ENCODE assay signal across 10 mouse cellular contexts in the genomic region with DNA sequence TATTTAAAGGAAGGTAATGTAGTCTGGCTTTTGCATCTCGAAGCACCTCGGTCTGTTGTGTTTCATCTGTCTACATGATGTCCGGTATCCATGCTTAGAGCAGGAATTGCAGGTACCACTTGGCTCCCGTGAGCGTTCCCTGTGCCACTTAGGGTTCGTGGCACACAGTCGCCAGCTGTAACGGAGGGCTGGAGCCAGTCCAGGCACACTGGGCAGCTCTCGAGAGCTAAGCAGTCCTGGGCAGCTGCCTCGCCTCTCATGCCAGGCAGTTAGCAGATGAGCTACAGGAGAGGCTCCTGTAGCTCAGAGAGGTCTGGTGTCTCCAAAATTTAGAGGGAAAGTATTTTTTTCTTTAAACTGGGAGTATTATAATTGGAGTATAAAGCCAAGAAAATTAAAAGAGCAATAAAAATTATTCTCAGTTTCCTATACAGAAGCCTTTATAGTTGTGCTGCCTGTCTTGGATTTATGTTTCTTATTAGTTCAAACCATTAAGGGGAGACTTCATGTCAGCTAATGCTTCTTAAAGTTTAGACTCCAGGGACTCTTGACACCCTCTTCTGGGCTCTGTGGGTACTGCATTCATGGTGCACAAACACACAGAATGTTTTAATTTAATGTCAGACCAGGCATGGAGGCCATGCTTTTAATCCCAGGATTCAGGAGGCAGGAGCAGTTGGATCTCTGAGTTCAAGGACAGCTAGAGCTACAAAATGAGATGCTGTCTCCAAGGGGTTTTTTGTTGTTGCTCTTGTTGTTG. TPM values are rescaled to one million over a fixed set of nuclear protein-coding genes. Genes with fewer than 3 reads are reported as not detected.
A peak's percentile ranks its signal among the peaks of the same experiment; 100 is the strongest.
DNase-seq lines count a peak whose midpoint lies in the region; ATAC-seq and TF ChIP-seq lines count a peak whose summit lies in the region.
"Had no signal": no experiment of that assay in that cellular context is flagged by ENCODE, and none has a peak within 500 bp of the region (broad histone marks: within the 10 kb centered on the region; RNA-seq: fewer than 3 reads in every experiment).

No protein-coding gene starts in this region.

- H3K27me3 ChIP-seq in kidney, embryonic 14.5 days (ENCODE audit: control insufficient read depth, insufficient read depth, low read length) = no peaks in the 10 kb centered on the region
- H3K27me3 ChIP-seq in CH12.LX (replicated peaks) = no peaks in the 10 kb centered on the region
- H3K27me3 ChIP-seq: limb, embryonic 12.5 days had no signal

- dilution Hi-C loops in CH12.LX (cut with MboI; ENCODE audit: extremely low pct_ligation_motif_present, extremely low pct_unique_long_range_greater_than_20kb, low sequenced_read_pairs) = no loop called here

- H3K4me1 ChIP-seq in kidney, embryonic 14.5 days (ENCODE audit: control insufficient read depth, insufficient read depth, low read length) = peaks cover 9% of the 10 kb centered on the region
- no peaks in the 10 kb centered on the region for H3K4me1 ChIP-seq in CH12.LX (ENCODE audit: control insufficient read depth in 1 of 2, insufficient read depth in 2 of 2)
- H3K4me1 ChIP-seq: limb, embryonic 12.5 days had no signal

- in situ Hi-C loops in CH12.LX (cut with MboI; ENCODE audit: low pct_ligation_motif_present, low pct_unique_long_range_greater_than_20kb, low sequenced_read_pairs) = no loop called here

- H3K36me3 ChIP-seq in kidney, embryonic 14.5 days (ENCODE audit: control insufficient read depth, insufficient read depth, low read length) = peaks cover 88% of the 10 kb centered on the region
- H3K36me3 ChIP-seq in CH12.LX (replicated peaks in 1 of 2; ENCODE audit: control insufficient read depth in 1 of 2, insufficient read depth in 1 of 2, low read length in 1 of 2) = peaks cover 83 to 100% of the 10 kb centered on the region in 2 experiments

- H3K4me3 ChIP-seq in kidney, embryonic 14.5 days (ENCODE audit: low read length) = no peak overlapping the region
- H3K4me3 ChIP-seq in CH12.LX (replicated peaks in 1 of 3; ENCODE audit: low read depth in 2 of 3, low read length in 2 of 3, poor library complexity in 1 of 3) = no peak overlapping the region
- H3K4me3 ChIP-seq: limb, embryonic 12.5 days had no signal

- peak; percentile 43 for TF ChIP-seq RAD21 in CH12.LX (IDR thresholded peaks at IDR 0.05; ENCODE audit: low read depth, low read length)

- TF ChIP-seq EP300 in CH12.LX (IDR thresholded peaks at IDR 0.05; ENCODE audit: low read length) = no peak

- H3K9ac ChIP-seq in kidney, embryonic 14.5 days (ENCODE audit: low read depth, low read length) = no peak overlapping the region
- H3K9ac ChIP-seq in CH12.LX (ENCODE audit: insufficient read depth, low read depth) = no peak overlapping the region
- H3K9ac ChIP-seq: limb, embryonic 12.5 days had no signal

- no peak overlapping the region for H3K4me2 ChIP-seq in kidney, embryonic 14.5 days (replicated peaks; ENCODE audit: low read depth, low read length)
- H3K4me2 ChIP-seq in CH12.LX (ENCODE audit: insufficient read depth, low read depth, poor library complexity, severe bottlenecking) = no peak overlapping the region
- H3K4me2 ChIP-seq: limb, embryonic 12.5 days had no signal

- DNase-seq in kidney, postnatal 10 days = peak; percentile 64
- peak; percentile 68 for DNase-seq in CH12.LX (ENCODE audit: extremely low read depth)
- peak; percentile 89 for DNase-seq in R1 (ENCODE audit: low read depth, low spot score)
- DNase-seq in hindlimb bud, embryonic 11.5 days (ENCODE audit: extremely low spot score, low read depth, low spot score) = peak; percentile 41
- peak; percentile 68 to 84 for DNase-seq in spleen, postnatal 10 days (ENCODE audit: low spot score in 2 of 2)
- no peak for DNase-seq in urinary bladder, adult 2 months (ENCODE audit: low spot score)
- DNase-seq in cerebellum, adult 11 months = no peak

- no peak for TF ChIP-seq POLR2A in CH12.LX (IDR thresholded peaks at IDR 0.05; ENCODE audit: low read depth, low read length)

- H3K79me2 ChIP-seq in CH12.LX (replicated peaks; ENCODE audit: control insufficient read depth, extremely low read depth, insufficient read depth, poor library complexity, severe bottlenecking) = peaks cover 8% of the 10 kb centered on the region

- 96% methylated on average over 10 of the region's 10 CpGs for WGBS in kidney, embryonic 14.5 days

- H3K9me3 ChIP-seq in kidney, embryonic 14.5 days (ENCODE audit: control insufficient read depth, low read length) = no peaks in the 10 kb centered on the region
- peaks cover 9% of the 10 kb centered on the region for H3K9me3 ChIP-seq in CH12.LX (replicated peaks; ENCODE audit: low read length)

- H3K27ac ChIP-seq in kidney, embryonic 14.5 days (ENCODE audit: low read depth, low read length) = no peak overlapping the region
- H3K27ac ChIP-seq in CH12.LX (ENCODE audit: insufficient read depth, low read depth) = peak overlapping the region; percentile 28; the same call in 1 of the 2 replicates
- H3K27ac ChIP-seq: limb, embryonic 12.5 days had no signal

- peak; percentile 57 to 68 for TF ChIP-seq CTCF in CH12.LX (conservative IDR thresholded peaks at IDR 0.05 in 1 of 2, IDR thresholded peaks at IDR 0.05 in 1 of 2; ENCODE audit: low read depth in 2 of 2, low read length in 2 of 2)

- ATAC-seq in kidney, embryonic 14.5 days (ENCODE audit: low FRiP score, low TSS enrichment) = no peak

TF ChIP-seq in CH12.LX, 34 proteins besides CTCF, POLR2A, EP300 and RAD21:
- TF ChIP-seq ELF1 (IDR thresholded peaks at IDR 0.05; ENCODE audit: low read depth, low read length) (no peak), TBP (conservative IDR thresholded peaks at IDR 0.05; ENCODE audit: low read depth, low read length) (no peak), SMC3 (IDR thresholded peaks at IDR 0.05; ENCODE audit: low read depth, low read length) (peak; percentile 59), GABPA (IDR thresholded peaks at IDR 0.05; ENCODE audit: insufficient replicate concordance, low read depth, low read length) (no peak), CHD1 (IDR thresholded peaks at IDR 0.05; ENCODE audit: low read depth, low read length) (no peak), NRF1 (IDR thresholded peaks at IDR 0.05; ENCODE audit: low read depth, low read length) (no peak)

RNA-seq across cellular contexts. Expression of a gene that starts 24.0 kb away (rescaled TPM):
- polyA plus RNA-seq in kidney, embryonic 14.5 days (2014; fragmentation: Nextera tagmentation; extraction: Ambion mirVana) = 0.80 and 1.1 TPM in 2 replicates
- total RNA-seq in CH12.LX (2012; rRNA removed) (152 and 159 TPM in 2 replicates), CH12.LX (2014; rRNA removed) (94.6 and 103 TPM in 2 replicates)
- 64.2 and 83.4 TPM in 2 replicates for polyA plus RNA-seq in CH12.LX (2012; ENCODE audit: insufficient read length, low read depth)
- polyA plus RNA-seq in urinary bladder, adult 2 months (2012; rRNA removed) = 0.10 TPM in 1 of 2 replicates, not detected in the other

RNA-seq across cellular contexts. Expression of a gene that starts 35.5 kb away (rescaled TPM):
- 0.12 and 0.13 TPM in 2 replicates for polyA plus RNA-seq in kidney, embryonic 14.5 days (2014; fragmentation: Nextera tagmentation; extraction: Ambion mirVana)
- 287 and 334 TPM in 2 replicates for total RNA-seq in CH12.LX (2012; rRNA removed)
- 188 and 204 TPM in 2 replicates for total RNA-seq in CH12.LX (2014; rRNA removed)
- polyA plus RNA-seq in CH12.LX (2012; ENCODE audit: insufficient read length, low read depth) = 219 and 257 TPM in 2 replicates
- polyA plus RNA-seq in urinary bladder, adult 2 months (2012; rRNA removed) = 0.15 and 0.16 TPM in 2 replicates
- polyA plus RNA-seq: limb, embryonic 12.5 days; stomach, embryonic 14.5 days had no signal

RNA-seq across cellular contexts. Expression of a gene that starts 41.7 kb away (rescaled TPM):
- polyA plus RNA-seq in kidney, embryonic 14.5 days (2014; fragmentation: Nextera tagmentation; extraction: Ambion mirVana) = 76.9 and 114 TPM in 2 replicates
- total RNA-seq in CH12.LX (2012; rRNA removed) (130 and 159 TPM in 2 replicates), CH12.LX (2014; rRNA removed) (77.6 and 94.3 TPM in 2 replicates)
- 214 and 253 TPM in 2 replicates for polyA plus RNA-seq in CH12.LX (2012; ENCODE audit: insufficient read length, low read depth)
- 55.3 and 68.9 TPM in 2 replicates for polyA plus RNA-seq in urinary bladder, adult 2 months (2012; rRNA removed)

RNA-seq across cellular contexts. Expression of a gene that starts 55.9 kb away (rescaled TPM):
- polyA plus RNA-seq in kidney, embryonic 14.5 days (2014; fragmentation: Nextera tagmentation; extraction: Ambion mirVana) = 83.3 and 116 TPM in 2 replicates
- total RNA-seq in CH12.LX (2012; rRNA removed) (31.5 and 34.2 TPM in 2 replicates), CH12.LX (2014; rRNA removed) (17.1 and 22.8 TPM in 2 replicates)
- 39.6 and 44.0 TPM in 2 replicates for polyA plus RNA-seq in CH12.LX (2012; ENCODE audit: insufficient read length, low read depth)
- polyA plus RNA-seq in urinary bladder, adult 2 months (2012; rRNA removed) = 4.6 and 6.1 TPM in 2 replicates

Comparison
In these comparisons a context has a peak if more than half of its experiments do, and no peak if none do; other contexts are left out.
1. DNase-seq: peak in kidney, postnatal 10 days (single experiment), CH12.LX (single experiment), R1 (single experiment), hindlimb bud, embryonic 11.5 days (single experiment) and spleen, postnatal 10 days (2 of 2); none in urinary bladder, adult 2 months (single experiment) and cerebellum, adult 11 months (single experiment).
2. RNA of a gene that starts 24.0 kb away (polyA plus RNA-seq): 64.2 to 83.4 TPM in CH12.LX; 0.80 to 1.1 TPM in kidney, embryonic 14.5 days and 0.10 TPM in urinary bladder, adult 2 months; every median in the first group is over 10 times any median in the second.
3. RNA of a gene that starts 35.5 kb away (polyA plus RNA-seq): 219 to 257 TPM in CH12.LX; 0.15 to 0.16 TPM in urinary bladder, adult 2 months and 0.12 to 0.13 TPM in kidney, embryonic 14.5 days; every median in the first group is over 100 times any median in the second.